Mouse (Mus musculus): ENCODE measurements at regions not wholly inside any gene's neighbourhood (a gene's known extent, or its start where the extent isn't known, plus 50 kb on each side); places are given as distances from the start of the nearest gene placed in this dataset.

GRCm38 (mm10) chr12:27408440-27408839, 66.1 kb upstream of the Sox11 start:
- TF ChIP-seq GATA2 (IDR thresholded peaks at IDR 0.05; ENCODE audit: borderline replicate concordance, low read depth, low read length) (no peak), POLR2AphosphoS5 (IDR thresholded peaks at IDR 0.05; ENCODE audit: insufficient replicate concordance, low read depth, low read length) (no peak), TAL1 (conservative IDR thresholded peaks at IDR 0.05; ENCODE audit: low read depth, low read length) (no peak), CTCF (IDR thresholded peaks at IDR 0.05; ENCODE audit: low read depth, low read length) (no peak), GATA1 (IDR thresholded peaks at IDR 0.05; ENCODE audit: borderline replicate concordance, low read length) (no peak)
- ATAC-seq (ENCODE audit: extremely low read depth, insufficient number of reproducible peaks, low FRiP score, poor library complexity, severe bottlenecking) = no peak
- H3K36me3 ChIP-seq (replicated peaks) = no peaks in the 10 kb centered on the region
- no peaks in the 10 kb centered on the region for H3K27me3 ChIP-seq (ENCODE audit: insufficient read depth, low read length)
- H3K4me3 ChIP-seq (ENCODE audit: low read depth, low read length) = no peak overlapping the region
- H3K9me3 ChIP-seq (replicated peaks) = peaks cover 37% of the 10 kb centered on the region
- DNase-seq (ENCODE audit: low spot score) = no peak
- no peaks in the 10 kb centered on the region for H3K4me1 ChIP-seq (ENCODE audit: insufficient read depth, low read depth, low read length)

GRCm38 (mm10) chr12:27399392-27399791, 57.0 kb upstream of the Sox11 start:
- Histone ChIP-seq H3K4me1 (ENCODE audit: insufficient read depth, low read depth, low read length) (no peaks in the 10 kb centered on the region), H3K9me3 (replicated peaks) (peaks cover 8% of the 10 kb centered on the region), H3K4me3 (ENCODE audit: low read depth, low read length) (no peak overlapping the region), H3K27me3 (ENCODE audit: insufficient read depth, low read length) (no peaks in the 10 kb centered on the region), H3K36me3 (replicated peaks) (no peaks in the 10 kb centered on the region)
- DNase-seq (ENCODE audit: low spot score) (no peak), ATAC-seq (ENCODE audit: extremely low read depth, insufficient number of reproducible peaks, low FRiP score, poor library complexity, severe bottlenecking) (no peak)
- TF ChIP-seq POLR2AphosphoS5 (IDR thresholded peaks at IDR 0.05; ENCODE audit: insufficient replicate concordance, low read depth, low read length) = no peak
- TF ChIP-seq TAL1 (conservative IDR thresholded peaks at IDR 0.05; ENCODE audit: low read depth, low read length) = no peak
- TF ChIP-seq GATA1 (IDR thresholded peaks at IDR 0.05; ENCODE audit: borderline replicate concordance, low read length) = no peak
- no peak for TF ChIP-seq CTCF (IDR thresholded peaks at IDR 0.05; ENCODE audit: low read depth, low read length)

All from G1E (cell line).